Mouse (Mus musculus) cerebellum, adult 2 months (tissue): ENCODE data around the gene Chd1l. TPM values are rescaled to one million over a fixed set of nuclear protein-coding genes. Genes with fewer than 3 reads are reported as not detected.

Experiments used
- DNase-seq, 2 experiments: peaks; one replicate each; pipeline ENCODE4 v3.0.0; 2021
- H3K27ac ChIP-seq: fragments of 200-500 bp; 2 replicates; pipeline ENCODE4 v1.5.1; 2012; ENCODE audit warnings: low read length, control low read depth, inconsistent platforms; ENCODE audit not compliant: insufficient read depth
- H3K27me3 ChIP-seq: fragments of 200-500 bp; 2 replicates; pipeline ENCODE4 v1.6.1; 2012; ENCODE audit warnings: inconsistent platforms, mild to moderate bottlenecking, low read length, moderate library complexity; ENCODE audit not compliant: control insufficient read depth, insufficient read depth
- H3K4me1 ChIP-seq: fragments of 200-500 bp; 2 replicates; pipeline ENCODE4 v1.6.1; 2011; ENCODE audit warnings: low read length; ENCODE audit not compliant: control insufficient read depth, insufficient read depth
- H3K4me3 ChIP-seq: fragments of 200-500 bp; replicated peaks from 2 replicates; pipeline ENCODE3; 2011; ENCODE audit warnings: mild to moderate bottlenecking, low read depth, low read length, control low read depth; ENCODE audit not compliant: insufficient read depth
- CTCF ChIP-seq: fragments of 200-500 bp; IDR thresholded peaks from 2 replicates; pipeline ENCODE4 v1.5.1; 2011; ENCODE audit warnings: low read depth, mild to moderate bottlenecking, control low read depth, low read length, moderate library complexity, borderline replicate concordance; ENCODE audit not compliant: insufficient read depth
- POLR2A ChIP-seq: fragments of 200-500 bp; IDR thresholded peaks from 2 replicates; pipeline ENCODE4 v1.6.1; 2011; ENCODE audit warnings: low read length, control low read depth, borderline replicate concordance; ENCODE audit not compliant: insufficient read depth
- WGBS: fragments of 180-500 bp; shearing (Covaris S2); methylation state at CpG from one replicate; pipeline ENCODE4 v1.1.7; 2018; 5-methylcytosine and 5-hydroxymethylcytosine counted together
- polyA plus RNA-seq: library from polyadenylated mRNA; depleted of rRNA; stranded (reverse); fragments of >200 nt; gene quantifications from 2 replicates; pipeline ENCODE4 v1.2.3, GENCODE M21; 2012

Gene Chd1l
- polyA plus RNA-seq, 1 experiment, result 7.6 TPM

DNA sequence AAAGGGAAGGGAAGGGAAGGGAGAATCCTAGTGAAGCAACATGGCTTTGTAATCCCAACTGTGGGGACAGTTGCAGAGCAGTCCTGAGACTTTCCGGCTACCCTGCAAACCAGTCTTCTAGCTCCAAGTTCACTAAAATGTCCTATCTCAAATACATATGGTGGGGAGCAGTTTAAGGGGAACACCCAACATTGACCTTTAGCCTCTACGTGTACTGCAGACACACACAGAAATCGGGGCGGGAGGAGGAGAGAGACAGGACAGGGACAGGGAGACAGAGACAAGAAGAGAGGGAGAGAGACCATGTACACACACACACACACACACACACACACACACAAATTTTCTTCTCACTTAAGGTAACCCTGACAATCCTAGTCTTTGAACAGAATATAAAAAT, 19.9 kb upstream of the Chd1l start:
- Histone ChIP-seq H3K27me3 (no peaks in the 10 kb centered on the region), H3K4me3 (no peak overlapping the region)
- TF ChIP-seq CTCF, result no peak
- TF ChIP-seq POLR2A, result no peak

DNA sequence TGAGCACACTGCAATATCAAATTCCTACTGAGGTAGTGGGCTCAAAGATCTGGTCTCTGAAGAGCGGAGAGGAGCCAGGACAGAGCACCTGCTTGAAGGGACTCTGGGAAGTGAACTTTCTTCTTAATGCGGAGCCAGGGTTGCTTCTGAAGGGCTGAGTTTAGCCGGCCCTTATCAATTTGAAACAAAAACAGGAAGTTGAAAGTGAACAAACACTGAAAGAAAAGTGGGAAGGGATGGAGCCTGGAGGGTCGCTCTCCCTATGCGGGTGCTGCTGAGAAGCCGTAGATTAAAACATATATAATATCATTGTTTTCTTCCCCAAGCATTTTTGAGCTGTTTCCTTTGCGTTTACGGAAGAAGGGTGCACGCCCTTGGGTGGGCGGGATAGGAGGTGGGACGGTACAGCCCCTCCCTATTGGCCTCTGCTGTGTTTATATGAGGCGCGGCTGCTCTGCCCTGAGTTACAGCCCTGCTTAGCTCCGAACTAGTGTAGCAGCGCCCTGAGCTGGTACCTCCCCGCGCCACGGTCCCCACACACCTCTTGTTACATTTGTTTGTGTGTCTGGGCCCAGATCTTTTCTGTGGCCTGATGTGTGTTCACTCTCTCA, 18.5 kb upstream of the Chd1l start, which contains the start of gene Fmo5:
Gene Fmo5, plus strand, starts transcription at position 414 of the 611 bp plus-strand sequence.
- no peak for DNase-seq
- TF ChIP-seq POLR2A (no peak), CTCF (no peak)
- WGBS, result 10% methylated on average over 18 of the region's 18 CpGs
- no peaks in the 10 kb centered on the region for H3K27me3 ChIP-seq
- no peaks in the 10 kb centered on the region for H3K4me1 ChIP-seq
- no peak within 1 kb of the TSS for H3K27ac ChIP-seq
- H3K4me3 ChIP-seq, result peak within 1 kb of the TSS; percentile 27

More for the DNA sequence above, 19.9 kb upstream of the Chd1l start:
- Histone ChIP-seq H3K27ac (no peak overlapping the region), H3K4me1 (no peaks in the 10 kb centered on the region)
- DNase-seq, result no peak
- 88% methylated on average over 4 of the region's 4 CpGs for WGBS

DNA sequence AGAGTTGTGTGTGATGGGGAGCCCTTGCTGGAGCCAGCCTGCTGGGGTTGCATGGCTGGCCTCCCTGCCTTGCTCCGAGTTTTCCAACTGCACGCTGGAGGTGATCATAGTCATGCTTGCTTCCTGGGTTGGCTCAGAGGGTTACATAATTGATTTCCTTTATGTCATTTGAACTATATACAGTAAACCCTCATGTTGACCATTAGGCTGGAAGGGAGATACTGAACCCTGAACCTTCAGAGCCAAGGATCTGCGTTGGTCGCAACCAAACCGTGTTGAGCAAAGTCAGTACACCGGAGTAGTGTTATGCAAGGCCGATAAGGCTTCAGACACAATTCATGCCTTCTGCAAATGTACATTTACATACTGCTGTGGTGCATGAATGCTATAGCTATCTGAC, 17.9 kb upstream of the Chd1l start:
- Histone ChIP-seq H3K27ac (no peak overlapping the region), H3K27me3 (no peaks in the 10 kb centered on the region), H3K4me1 (no peaks in the 10 kb centered on the region), H3K4me3 (no peak overlapping the region)
- no peak for DNase-seq
- TF ChIP-seq CTCF, result no peak
- no peak for TF ChIP-seq POLR2A
- WGBS, result 85% methylated on average over 7 of the region's 7 CpGs

DNA sequence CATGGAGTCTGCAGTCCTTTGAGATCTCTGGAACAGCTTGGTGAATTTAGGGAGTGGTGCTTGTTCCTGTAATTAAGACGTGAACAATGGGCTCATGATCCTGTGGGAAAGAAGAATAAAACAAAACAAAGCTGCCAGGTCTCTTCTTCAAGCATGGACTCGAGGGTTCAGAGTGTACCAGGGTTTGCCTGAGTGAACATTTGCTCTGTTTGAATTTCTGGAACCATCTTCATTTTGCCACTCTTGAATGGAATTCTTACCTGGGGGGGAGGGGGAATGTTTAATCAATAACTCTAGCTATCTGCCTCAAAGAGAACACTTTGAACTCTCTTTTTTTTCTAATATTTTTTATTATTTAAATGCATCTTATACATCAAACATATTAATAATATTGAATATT, 14.6 kb upstream of the Chd1l start:
- TF ChIP-seq POLR2A (no peak), CTCF (no peak)
- Histone ChIP-seq H3K4me1 (no peaks in the 10 kb centered on the region), H3K27ac (no peak overlapping the region), H3K4me3 (no peak overlapping the region), H3K27me3 (no peaks in the 10 kb centered on the region)
- no peak for DNase-seq
- 36% methylated on average over 2 of the region's 2 CpGs for WGBS

DNA sequence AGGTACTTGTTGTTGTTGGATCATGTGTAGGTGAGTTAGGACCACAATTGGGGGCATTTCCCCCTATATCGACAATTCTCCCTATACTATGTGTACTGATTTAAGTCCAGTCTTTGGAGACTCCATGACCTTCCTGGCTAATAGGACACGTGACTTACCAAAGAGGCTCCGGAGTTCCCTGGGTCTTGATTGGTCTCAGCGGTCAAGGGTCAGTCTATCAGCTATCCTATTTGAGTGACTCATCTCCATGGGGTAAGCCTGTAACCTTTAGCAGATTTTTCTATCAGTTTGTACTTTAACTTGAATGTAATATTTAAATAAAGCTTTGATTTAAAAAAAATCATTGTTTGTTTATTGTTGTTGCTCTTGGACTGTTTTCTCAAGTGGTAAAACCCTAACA, 10.7 kb upstream of the Chd1l start:
- no peak for DNase-seq
- TF ChIP-seq POLR2A (no peak), CTCF (no peak)
- H3K4me3 ChIP-seq, result no peak overlapping the region
- no peaks in the 10 kb centered on the region for H3K27me3 ChIP-seq
- 90% methylated on average over 4 of the region's 4 CpGs for WGBS
- H3K4me1 ChIP-seq, result no peaks in the 10 kb centered on the region
- H3K27ac ChIP-seq, result no peak overlapping the region

DNA sequence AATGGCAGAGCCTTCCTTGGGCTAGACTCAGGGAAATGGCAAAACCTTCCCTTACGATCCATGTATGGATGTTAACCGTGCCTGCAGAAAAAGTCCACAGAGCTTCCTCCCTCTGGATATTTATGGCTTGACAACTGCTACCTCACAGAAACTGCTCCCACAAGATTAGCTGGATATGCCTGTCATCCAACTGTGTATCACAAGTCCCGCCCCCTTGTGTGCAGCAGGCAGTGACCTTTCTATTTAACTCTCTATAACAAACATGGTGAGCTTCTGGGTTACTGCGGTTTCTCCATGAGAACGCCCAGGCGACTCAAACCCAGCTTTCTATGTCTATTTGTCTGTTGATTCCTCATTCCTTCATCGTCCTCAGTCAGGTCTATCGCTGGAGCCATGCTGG, 7.9 kb upstream of the Chd1l start:
- no peak for DNase-seq
- WGBS, result 86% methylated on average over 8 of the region's 8 CpGs

DNA sequence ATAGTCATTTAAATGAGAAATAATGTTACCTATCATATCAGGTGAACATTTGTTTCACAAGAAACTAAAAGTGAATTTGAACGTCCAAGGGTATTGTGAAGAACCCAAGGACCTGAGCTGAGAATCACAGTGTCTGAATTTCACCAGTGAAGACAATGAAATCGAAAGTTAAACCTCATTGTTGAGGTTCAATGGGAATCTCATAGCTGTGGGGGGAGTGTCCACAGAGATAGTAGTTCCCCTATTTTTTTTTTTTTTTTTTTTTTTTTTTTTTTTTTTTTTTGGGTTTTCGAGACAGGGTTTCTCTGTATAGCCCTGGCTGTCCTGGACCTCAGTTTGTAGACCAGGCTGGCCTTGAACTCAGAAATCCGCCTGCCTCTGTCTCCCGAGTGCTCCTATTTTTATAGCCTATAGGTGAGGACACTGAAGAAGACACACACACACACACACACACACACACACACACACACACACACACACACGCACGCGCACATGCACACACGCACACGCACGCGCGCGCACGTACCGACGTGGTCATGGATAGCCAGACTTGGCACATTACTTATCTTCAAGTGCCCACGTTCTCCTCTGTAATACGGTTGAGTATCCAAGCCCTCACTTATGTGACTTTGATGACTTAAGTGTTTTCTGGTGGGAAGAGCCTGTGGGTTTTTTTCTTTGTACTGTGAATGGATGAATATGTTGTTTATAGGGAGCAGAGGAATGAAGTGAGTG, 7.3 kb upstream of the Chd1l start:
- 97% methylated on average over 18 of the region's 19 CpGs for WGBS
- H3K27ac ChIP-seq, result no peak overlapping the region
- TF ChIP-seq CTCF (no peak), POLR2A (no peak)

More for the DNA sequence above, 7.9 kb upstream of the Chd1l start:
- no peak for TF ChIP-seq CTCF
- no peak for TF ChIP-seq POLR2A
- no peak overlapping the region for H3K27ac ChIP-seq
- H3K4me3 ChIP-seq, result no peak overlapping the region
- no peaks in the 10 kb centered on the region for H3K4me1 ChIP-seq
- H3K27me3 ChIP-seq, result no peaks in the 10 kb centered on the region

DNA sequence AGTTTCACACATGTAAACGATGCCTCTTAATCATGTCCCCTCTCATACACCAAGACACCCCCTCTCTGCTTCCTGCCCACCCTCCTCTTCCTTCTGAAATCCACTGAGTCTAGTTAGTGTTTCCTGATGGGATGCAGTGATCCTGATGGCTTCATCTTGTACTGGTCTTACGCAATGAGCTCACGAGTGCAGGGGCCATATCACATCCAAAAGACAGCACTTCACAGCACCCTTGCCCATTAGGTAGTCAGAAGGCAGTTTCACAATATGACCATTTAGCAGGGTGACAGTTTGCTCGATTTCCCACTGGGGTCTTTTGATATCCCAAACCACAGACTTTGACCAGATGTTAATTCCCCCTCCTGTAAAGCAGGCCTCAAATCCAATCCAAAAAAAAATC, 5.9 kb upstream of the Chd1l start:
- 83% methylated on average over 4 of the region's 4 CpGs for WGBS
- no peak for TF ChIP-seq POLR2A
- no peak for TF ChIP-seq CTCF
- Histone ChIP-seq H3K27me3 (no peaks in the 10 kb centered on the region; the same call in 1 of the 2 replicates), H3K27ac (no peak overlapping the region), H3K4me1 (no peaks in the 10 kb centered on the region), H3K4me3 (no peak overlapping the region)
- DNase-seq, result no peak

More for the DNA sequence above, 7.3 kb upstream of the Chd1l start:
- no peaks in the 10 kb centered on the region for H3K4me1 ChIP-seq
- no peaks in the 10 kb centered on the region for H3K27me3 ChIP-seq
- no peak for DNase-seq
- no peak overlapping the region for H3K4me3 ChIP-seq
